Comparison of ENCODE assay signal across 9 mouse cellular contexts in genomic region chr12:101875107-101875506, GRCm38 (mm10). TPM values are rescaled to one million over a fixed set of nuclear protein-coding genes. Genes with fewer than 3 reads are reported as not detected.
DNase-seq lines count a peak whose midpoint lies in the region; ATAC-seq lines count a peak whose summit lies in the region.
"Had no signal": no experiment of that assay in that cellular context is flagged by ENCODE, and none has a peak within 500 bp of the region (broad histone marks: within the 10 kb centered on the region; RNA-seq: fewer than 3 reads in every experiment).

No protein-coding gene starts in this region.

- DNase-seq in cerebellum, adult 9-10 months = peak; percentile 46
- no peak for DNase-seq in cerebellum, adult 9-11 months
- DNase-seq in layer of hippocampus, adult 9-10 months (ENCODE audit: low spot score) = peak; percentile 27
- no peak for DNase-seq in layer of hippocampus, adult 8-10 months (ENCODE audit: low spot score in 2 of 2)
- peak; percentile 42 for DNase-seq in ZHBTc4 (ENCODE audit: low read depth, low spot score)
- DNase-seq in cerebellum, adult 11-12 months = no peak
- DNase-seq: thymus, postnatal 4 days had no signal

- peak; percentile 71 for ATAC-seq in megakaryocyte progenitor cell, adult 5-6 weeks (replicated peaks; ENCODE audit: poor library complexity)
- ATAC-seq in activated CD4-positive, CD25-positive, alpha-beta regulatory T cell, adult 4 months = no peak

RNA-seq across cellular contexts. Expression of gene Trip11, which starts 38.0 kb away (rescaled TPM):
- total RNA-seq in layer of hippocampus, adult 8-10 months (2022) = 10 to 100 TPM; 30.9 to 36.2 (median 33.2) TPM
- 25.7 and 29.4 TPM in 2 replicates for total RNA-seq in megakaryocyte progenitor cell, adult 5-6 weeks (2015)
- total RNA-seq in megakaryocyte progenitor cell, adult 5-6 weeks (2017) = 34.6 and 43.2 TPM in 2 replicates
- polyA plus RNA-seq in activated CD4-positive, CD25-positive, alpha-beta regulatory T cell, adult 4 months (2017; shearing (Covaris generic)) = 10 to 100 TPM; 59.6 to 60.3 TPM

RNA-seq across cellular contexts. Expression of gene Fbln5, which starts 56.3 kb away (rescaled TPM):
- total RNA-seq in layer of hippocampus, adult 8-10 months (2022) = 1 to 10 TPM; 4.7 to 7.6 (median 6.0) TPM
- not detected in 2 replicates for total RNA-seq in megakaryocyte progenitor cell, adult 5-6 weeks (2015)
- total RNA-seq in megakaryocyte progenitor cell, adult 5-6 weeks (2017) = not detected in 2 replicates
- polyA plus RNA-seq in activated CD4-positive, CD25-positive, alpha-beta regulatory T cell, adult 4 months (2017; shearing (Covaris generic)) = not detected

Comparison
In these comparisons a context has a peak if more than half of its experiments do, and no peak if none do; other contexts are left out.
1. DNase-seq: peak in cerebellum, adult 9-10 months (single experiment), layer of hippocampus, adult 9-10 months (single experiment) and ZHBTc4 (single experiment); none in cerebellum, adult 9-11 months (single experiment), layer of hippocampus, adult 8-10 months (0 of 2) and cerebellum, adult 11-12 months (single experiment).
2. RNA of gene Fbln5, which starts 56.3 kb away (total RNA-seq): 4.7 to 7.6 TPM in layer of hippocampus, adult 8-10 months; not detected in megakaryocyte progenitor cell, adult 5-6 weeks; every median in the first group is over 4 times any median in the second.